Mouse (Mus musculus) small intestine, adult 2 months (tissue): ENCODE data around the gene Csf1.

Experiments used
- CTCF ChIP-seq: fragments of 200-500 bp; IDR thresholded peaks from 2 replicates; pipeline ENCODE4 v1.5.1; 2012; ENCODE audit warnings: low read depth, mild to moderate bottlenecking, control low read depth, inconsistent platforms, low read length, moderate library complexity, mixed read lengths; ENCODE audit not compliant: insufficient replicate concordance, insufficient read length; ENCODE audit errors: extremely low read depth
- POLR2A ChIP-seq: fragments of 200-500 bp; IDR thresholded peaks from 2 replicates; pipeline ENCODE4 v1.6.1; 2012; ENCODE audit warnings: low read depth, mild to moderate bottlenecking, control low read depth, inconsistent platforms, low read length, moderate library complexity

DNA sequence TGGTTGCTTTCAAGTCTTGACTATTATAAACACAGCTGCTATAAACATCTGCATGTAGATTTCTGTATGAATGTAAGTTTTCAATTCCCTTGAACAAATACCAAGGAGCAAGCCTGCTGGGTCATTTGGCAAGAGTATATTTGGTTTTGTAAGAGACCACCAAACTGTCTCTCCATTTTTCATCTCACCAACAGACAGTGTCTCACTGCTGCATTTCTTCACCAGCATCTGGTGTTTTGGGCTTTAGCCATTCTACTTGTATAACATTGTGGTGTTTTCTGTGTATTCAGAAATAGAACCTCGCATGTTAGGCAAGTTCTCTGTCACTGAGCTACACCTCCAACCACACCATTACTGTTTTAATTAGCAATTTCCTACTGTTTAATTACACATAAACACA, 46.6 kb upstream of the Csf1 start:
- no peak for TF ChIP-seq POLR2A
- no peak for TF ChIP-seq CTCF
